Mouse (Mus musculus) left cerebral cortex, postnatal 10 days (tissue): ENCODE data around the gene Sema3c. TPM values are rescaled to one million over a fixed set of nuclear protein-coding genes. Genes with fewer than 3 reads are reported as not detected.

Experiments used
- DNase-seq, 2 experiments: peaks; one replicate each; pipeline ENCODE4 v3.0.0; 2021 to 2022; ENCODE audit warnings: low spot score in 2 of 2, mixed read lengths in 1 of 2; ENCODE audit errors: extremely low spot score in 1 of 2
- intact Hi-C: fragments of 180-260 bp; cut with DNase I; formaldehyde crosslinking; loops from one replicate; pipeline ENCODE4 v1.15.1; 2025
- total RNA-seq, 2 experiments: library from RNA; stranded (reverse); gene quantifications; 2 replicates each; pipeline ENCODE4 v1.2.3; 2021

Sema3c gene
- total RNA-seq, 2 experiments from 2014 or later, result 28.8 to 30.3 TPM

DNA sequence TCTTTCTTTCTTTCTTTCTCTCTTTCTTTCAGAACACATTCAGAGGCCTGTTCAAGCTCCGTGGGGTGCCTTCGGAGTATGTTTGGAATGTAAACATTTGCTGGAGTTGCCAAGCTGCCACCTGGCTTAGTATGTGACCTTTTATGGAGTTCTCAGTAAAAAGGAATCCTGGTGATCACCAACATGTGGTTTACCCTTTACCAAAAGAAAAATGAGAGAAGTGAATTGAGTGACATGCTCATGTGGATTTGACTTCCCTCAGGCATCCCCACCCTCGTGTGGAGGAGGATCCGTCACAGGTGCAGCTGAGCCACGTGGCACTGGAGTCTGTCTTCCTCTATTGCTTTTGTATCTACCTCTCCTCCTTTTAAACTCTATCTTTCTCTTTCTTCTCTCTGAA lies 173.1 kb downstream of the Sema3c start:
- no peak for DNase-seq
- intact Hi-C loops, result no loop called here

- no peak for DNase-seq
- intact Hi-C loops, result no loop called here
Observed at GRCm38 (mm10) chr5:17748293-17748692, 174.2 kb downstream of the Sema3c start.

DNA sequence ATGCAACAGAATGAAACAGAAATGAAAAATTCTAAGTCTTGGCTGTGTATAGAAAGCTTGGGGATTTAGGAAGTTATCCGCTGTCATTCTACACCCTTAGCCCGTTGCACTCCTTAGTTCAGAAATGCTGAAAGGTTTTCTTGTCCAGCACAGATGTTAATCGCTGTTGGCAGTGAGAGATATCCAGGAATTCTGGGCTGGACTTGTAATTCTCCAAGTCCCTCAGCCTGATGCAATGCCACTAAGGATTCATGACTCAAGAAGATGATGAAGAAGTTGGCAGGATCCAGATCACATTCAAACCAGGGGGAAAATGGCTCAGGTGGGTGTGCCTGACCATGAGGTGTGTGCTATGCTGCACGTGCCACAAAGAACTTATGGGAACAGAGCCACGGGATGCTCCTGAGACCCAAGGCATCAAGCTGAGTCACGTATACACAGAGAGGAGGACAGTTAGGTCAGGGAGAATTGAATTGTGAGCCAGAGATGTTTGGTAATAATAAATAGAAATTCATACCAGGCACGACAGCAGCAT lies 179.5 kb downstream of the Sema3c start:
- DNase-seq, result no peak
- intact Hi-C loops, result no loop called here

GRCm38 (mm10) chr5:17766006-17766677 lies 192.1 kb downstream of the Sema3c start:
- peak in 1 of 2 experiments; percentile 55 for DNase-seq
- intact Hi-C loops, result loop anchor here (5.0 kb wide), 2 partner anchors 814 to 829 kb away; no protein-coding TSS in a partner anchor

DNA sequence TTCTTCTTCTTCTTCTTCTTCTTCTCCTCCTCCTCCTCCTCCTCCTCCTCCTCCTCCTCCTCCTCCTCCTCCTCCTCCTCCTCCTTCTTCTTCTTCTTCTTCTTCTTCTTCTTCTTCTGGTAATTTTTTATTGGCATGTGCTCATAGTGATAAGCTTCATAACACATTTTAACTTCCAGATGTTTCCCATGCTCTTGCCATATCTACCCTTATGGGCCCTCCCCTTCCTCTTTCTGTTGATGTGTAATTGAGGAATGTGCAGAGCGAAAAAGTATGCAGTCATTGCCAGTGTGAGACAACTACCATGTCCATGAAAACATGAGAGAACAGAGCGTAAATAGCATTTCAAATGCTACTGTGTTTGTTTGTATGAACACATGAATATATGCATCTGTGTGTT lies 196.2 kb downstream of the Sema3c start:
- intact Hi-C loops, result no loop called here
- DNase-seq, result no peak

DNA sequence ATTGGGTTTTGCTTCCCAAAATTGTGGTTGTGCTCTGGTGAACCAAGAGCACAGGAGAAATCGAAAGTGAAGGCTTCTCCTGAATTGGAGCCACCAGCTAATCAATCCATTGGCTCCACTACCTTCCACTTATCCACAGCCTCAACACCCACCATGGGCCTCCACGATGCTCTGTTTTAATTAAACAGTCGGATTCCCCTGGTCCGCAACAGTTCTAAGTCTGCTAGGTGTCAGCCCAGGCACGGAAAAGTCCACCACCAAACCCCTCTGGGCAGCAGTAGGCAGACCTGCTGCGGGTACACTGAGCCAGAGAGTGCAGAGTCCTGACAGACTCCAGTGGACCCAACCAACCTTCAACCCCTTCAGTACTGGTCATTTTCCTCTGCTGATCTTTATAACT lies 202.5 kb downstream of the Sema3c start:
- intact Hi-C loops, result no loop called here
- peak in 1 of 2 experiments; percentile 82 for DNase-seq

Other genes with a start within 250 kb of the Sema3c start
- not detected for gene Speer4f2, start 201.1 kb upstream of the Sema3c start, total RNA-seq
- gene Speer4f1, start 98.2 kb upstream of the Sema3c start, total RNA-seq, result not detected